Mouse (Mus musculus) erythroid progenitor cell, adult 5-6 weeks (primary cell): Measurements from ENCODE around the gene Pmis2. TPM values are rescaled to one million over a fixed set of nuclear protein-coding genes. Genes with fewer than 3 reads are reported as not detected.

Source experiments
- ATAC-seq: replicated peaks from 2 replicates; pipeline ENCODE4 v1.8.0; 2016; ENCODE audit warnings: moderate number of reproducible peaks, mild to moderate bottlenecking, moderate TSS enrichment, inconsistent platforms; ENCODE audit not compliant: poor library complexity, low FRiP score, severe bottlenecking
- total RNA-seq, 2 experiments: library from RNA; stranded (forward) in 1 of 2; stranded (reverse) in 1 of 2; fragments of 150-400 nt in 1 of 2; fragments of 186-747, 209-891 nt in 1 of 2; gene quantifications; 2 replicates each; pipeline versions ENCODE4 v1.2.3 to v1.2.4; 2015 to 2017; ENCODE audit warnings: low replicate concordance in 2 of 2

The Pmis2 gene
- total RNA-seq (2015; ENCODE audit: low replicate concordance) (not detected in 2 replicates), total RNA-seq (2017; ENCODE audit: low replicate concordance) (not detected in 2 replicates)

- no peak for ATAC-seq
These were observed at the start of gene Pmis2 for GRCm38 (mm10) chr7:30671480-30671879. Gene Pmis2, minus strand, starts transcription at chr7:30671605.

GRCm38 (mm10) chr7:30719669-30720068, 48.3 kb upstream of the Pmis2 start:
- no peak for ATAC-seq

- ATAC-seq: no peak
These were observed 46.3 kb upstream of the Pmis2 start for GRCm38 (mm10) chr7:30717716-30718046.

GRCm38 (mm10) chr7:30717006-30717715, 45.8 kb upstream of the Pmis2 start:
- peak; percentile 84 for ATAC-seq

- ATAC-seq: no peak
These were observed 40.5 kb upstream of the Pmis2 start, which contains the start of gene Atp4a for GRCm38 (mm10) chr7:30711942-30712341. Gene Atp4a, plus strand, starts transcription at chr7:30712209.

GRCm38 (mm10) chr7:30707441-30707840, 36.0 kb upstream of the Pmis2 start:
- no peak for ATAC-seq

- no peak for ATAC-seq
These were observed 34.9 kb upstream of the Pmis2 start for GRCm38 (mm10) chr7:30706214-30706882.

- 0 out of 2 replicates have a peak, but pooled peaks have one; percentile 30 for ATAC-seq
These were observed 27.2 kb upstream of the Pmis2 start, which contains the start of gene 2200002J24Rik for GRCm38 (mm10) chr7:30698589-30698988. Gene 2200002J24Rik, plus strand, starts transcription at chr7:30698926.

- no peak for ATAC-seq
These were observed 26.7 kb upstream of the Pmis2 start for GRCm38 (mm10) chr7:30698101-30698500.

GRCm38 (mm10) chr7:30688325-30688724, 16.9 kb upstream of the Pmis2 start:
- no peak for ATAC-seq

- no peak for ATAC-seq
These were observed 12.0 kb upstream of the Pmis2 start for GRCm38 (mm10) chr7:30683425-30683824.

- ATAC-seq: no peak
These were observed 10.5 kb upstream of the Pmis2 start for GRCm38 (mm10) chr7:30681897-30682296.

- no peak for ATAC-seq
These were observed 7.0 kb upstream of the Pmis2 start for GRCm38 (mm10) chr7:30678263-30678975.

- ATAC-seq: 0 out of 2 replicates have a peak, but pooled peaks have one; percentile 55
These were observed 2.2 kb downstream of the Pmis2 start for GRCm38 (mm10) chr7:30669229-30669628.

- ATAC-seq: peak; percentile 37; the same call in 1 of the 2 replicates
These were observed 6.1 kb downstream of the Pmis2 start for GRCm38 (mm10) chr7:30665321-30665720.

- peak; percentile 99 for ATAC-seq
These were observed 6.7 kb downstream of the Pmis2 start, which contains the start of gene Haus5 for GRCm38 (mm10) chr7:30664529-30665200. Gene Haus5, minus strand, starts transcription at chr7:30664994.

GRCm38 (mm10) chr7:30649591-30650540, 21.5 kb downstream of the Pmis2 start, which contains the start of gene Rbm42:
Gene Rbm42, minus strand, starts transcription at chr7:30650317.
- ATAC-seq: peak; percentile 99

GRCm38 (mm10) chr7:30639083-30639482, 32.3 kb downstream of the Pmis2 start:
- ATAC-seq: no peak

- no peak for ATAC-seq
These were observed 35.0 kb downstream of the Pmis2 start for GRCm38 (mm10) chr7:30636395-30636794.
